Mouse (Mus musculus) thymus, postnatal 4 days (tissue): ENCODE measurements around the gene Obscn.

Source experiments
- DNase-seq: peaks from one replicate; pipeline ENCODE4 v3.0.0; 2021

The Obscn gene

GRCm38 (mm10) chr11:58981541-58982447 is 154.4 kb downstream of the Obscn start:
- DNase-seq: peak; percentile 94

GRCm38 (mm10) chr11:58980381-58980990 is 155.7 kb downstream of the Obscn start:
- no peak for DNase-seq

GRCm38 (mm10) chr11:58979661-58980060 is 156.5 kb downstream of the Obscn start:
- no peak for DNase-seq

GRCm38 (mm10) chr11:58979183-58979582 is 157.0 kb downstream of the Obscn start:
- no peak for DNase-seq

GRCm38 (mm10) chr11:58978706-58979030 is 157.5 kb downstream of the Obscn start:
- no peak for DNase-seq

- DNase-seq: peak; percentile 79
Measured at GRCm38 (mm10) chr11:58978027-58978705, 158.0 kb downstream of the Obscn start, which contains the start of gene Trim11. TSS of gene Trim11 (plus strand) at chr11:58978093.

GRCm38 (mm10) chr11:58977607-58978026 is 158.6 kb downstream of the Obscn start:
- DNase-seq: no peak

GRCm38 (mm10) chr11:58977150-58977549 is 159.1 kb downstream of the Obscn start:
- DNase-seq: peak; percentile 65

- DNase-seq: no peak
Measured at GRCm38 (mm10) chr11:58974414-58974813, 161.8 kb downstream of the Obscn start.

GRCm38 (mm10) chr11:58971796-58972195 is 164.4 kb downstream of the Obscn start:
- no peak for DNase-seq

GRCm38 (mm10) chr11:58970831-58971530 is 165.2 kb downstream of the Obscn start:
- peak; percentile 25 for DNase-seq

GRCm38 (mm10) chr11:58969659-58970058 is 166.5 kb downstream of the Obscn start:
- no peak for DNase-seq

- no peak for DNase-seq
Measured at GRCm38 (mm10) chr11:58969027-58969426, 167.2 kb downstream of the Obscn start.

GRCm38 (mm10) chr11:58968551-58968950 is 167.7 kb downstream of the Obscn start:
- DNase-seq: no peak

- peak; percentile 70 for DNase-seq
Measured at GRCm38 (mm10) chr11:58967346-58967745, 168.9 kb downstream of the Obscn start.

GRCm38 (mm10) chr11:58965001-58965760 is 171.0 kb downstream of the Obscn start:
- no peak for DNase-seq

- no peak for DNase-seq
Measured at GRCm38 (mm10) chr11:58964216-58964615, 172.0 kb downstream of the Obscn start.

- peak; percentile 74 for DNase-seq
Measured at GRCm38 (mm10) chr11:58963543-58963942, 172.7 kb downstream of the Obscn start.

GRCm38 (mm10) chr11:58961364-58962177 is 174.6 kb downstream of the Obscn start:
- no peak for DNase-seq

- peak; percentile 74 for DNase-seq
Measured at GRCm38 (mm10) chr11:58959921-58960465, 176.2 kb downstream of the Obscn start.
